Mouse (Mus musculus): ENCODE data around the gene Fmnl2.

GRCm38 (mm10) chr2:52990874-52991687 lies 133.4 kb downstream of the Fmnl2 start:
- TF ChIP-seq GATA1 (IDR thresholded peaks at IDR 0.05; ENCODE audit: borderline replicate concordance, low read length) (no peak), FLI1 (IDR thresholded peaks at IDR 0.05; ENCODE audit: low read length) (no peak)
